Mouse (Mus musculus): ENCODE measurements around the gene Vti1a.

- TF ChIP-seq EP300 (IDR thresholded peaks at IDR 0.05; ENCODE audit: low read depth): no peak
- TF ChIP-seq CTCF (IDR thresholded peaks at IDR 0.05; ENCODE audit: low read depth): no peak
These were observed 192.9 kb downstream of the Vti1a start for GRCm38 (mm10) chr19:55508965-55509364.
